Mouse (Mus musculus) lung, adult 2 months (tissue): ENCODE results near the gene March5. TPM values are rescaled to one million over a fixed set of nuclear protein-coding genes. Genes with fewer than 3 reads are reported as not detected.
A peak's percentile ranks its signal among the peaks of the same experiment; 100 is the strongest.

Experiments
- DNase-seq: peaks from one replicate; pipeline ENCODE4 v3.0.0; 2022
- H3K4me1 ChIP-seq: fragments of 200-500 bp; 2 replicates; pipeline ENCODE4 v1.6.1; 2011; ENCODE audit warnings: low read length; ENCODE audit not compliant: control insufficient read depth, insufficient read depth
- H3K4me3 ChIP-seq: fragments of 200-500 bp; replicated peaks from 2 replicates; pipeline ENCODE3; 2011; ENCODE audit warnings: low read depth, mild to moderate bottlenecking, control low read depth, low read length; ENCODE audit errors: extremely low read depth
- CTCF ChIP-seq: fragments of 200-500 bp; IDR thresholded peaks from 2 replicates; pipeline ENCODE4 v1.5.1; 2011; ENCODE audit warnings: mild to moderate bottlenecking, low read length, control low read depth; ENCODE audit not compliant: insufficient read depth
- POLR2A ChIP-seq: fragments of 200-500 bp; IDR thresholded peaks from 2 replicates; pipeline ENCODE4 v1.6.1; 2011; ENCODE audit warnings: low read depth, mild to moderate bottlenecking, control low read depth, low read length, borderline replicate concordance; ENCODE audit errors: extremely low read depth
- whole genome bisulfite sequencing: fragments of 180-500 bp; shearing (Covaris S2); methylation state at CpG from one replicate; pipeline ENCODE4 v1.1.7; 2018; 5-methylcytosine and 5-hydroxymethylcytosine counted together
- polyA plus RNA-seq: library from polyadenylated mRNA; depleted of rRNA; stranded (reverse); fragments of >200 nt; gene quantifications from 2 replicates; pipeline ENCODE4 v1.2.3, GENCODE M21; 2012; rRNA removed

The March5 gene
- polyA plus RNA-seq, result 26.6 and 28.8 TPM in 2 replicates

DNA sequence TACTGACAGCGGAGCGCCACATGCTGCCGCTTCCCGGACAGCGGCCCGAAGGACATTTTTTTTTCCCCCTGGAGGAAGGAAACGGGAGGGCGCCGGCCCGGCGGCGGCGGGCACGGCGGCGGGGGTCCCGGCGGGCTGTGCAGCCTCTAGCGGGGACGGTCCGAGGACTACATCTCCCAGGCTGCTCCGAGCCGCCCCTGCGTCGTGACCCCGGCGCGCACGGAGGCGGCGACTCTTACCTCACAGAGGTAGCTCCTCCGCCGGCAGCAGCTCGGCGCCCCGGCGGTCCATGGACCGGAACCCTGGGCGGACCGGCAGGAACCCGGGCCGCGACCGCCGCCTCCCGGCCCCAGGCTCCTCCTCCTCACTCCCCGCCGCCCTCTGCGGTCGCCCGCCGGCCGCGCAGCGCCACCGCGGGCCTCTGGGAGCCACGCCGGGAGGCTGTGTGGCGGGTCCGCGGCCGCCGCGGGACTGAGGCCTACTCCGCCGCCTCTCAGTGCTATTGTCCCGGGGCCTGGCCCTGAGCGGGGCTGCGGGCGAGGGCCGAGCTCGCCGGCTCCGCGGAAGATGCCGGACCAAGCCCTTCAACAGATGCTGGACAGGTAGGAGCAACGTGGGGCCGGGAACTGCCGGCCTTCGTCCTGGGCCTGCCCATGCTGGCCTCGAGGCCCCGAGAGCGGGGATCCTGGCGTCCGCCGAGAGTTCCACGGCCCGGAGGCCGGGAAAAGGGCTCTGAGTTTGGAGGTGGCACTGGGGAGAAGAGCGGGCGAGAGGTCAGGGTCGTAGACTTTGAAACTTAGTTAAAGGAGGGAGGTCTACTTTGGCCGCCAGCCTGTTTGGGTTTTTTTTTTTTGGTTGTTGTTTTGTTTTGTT, at the start of gene March5:
Gene March5 (plus strand): TSS at position 241 of the 873 bp plus-strand sequence.
- H3K4me1 ChIP-seq, result peaks cover 7% of the 10 kb centered on the region; the same call in 1 of the 2 replicates
- H3K4me3 ChIP-seq, result peak within 1 kb of the TSS; percentile 96
- no peak for TF ChIP-seq CTCF
- no peak for TF ChIP-seq POLR2A
- under 1% methylated on average over 94 of the region's 94 CpGs for WGBS
- DNase-seq, result peak; percentile 86

DNA sequence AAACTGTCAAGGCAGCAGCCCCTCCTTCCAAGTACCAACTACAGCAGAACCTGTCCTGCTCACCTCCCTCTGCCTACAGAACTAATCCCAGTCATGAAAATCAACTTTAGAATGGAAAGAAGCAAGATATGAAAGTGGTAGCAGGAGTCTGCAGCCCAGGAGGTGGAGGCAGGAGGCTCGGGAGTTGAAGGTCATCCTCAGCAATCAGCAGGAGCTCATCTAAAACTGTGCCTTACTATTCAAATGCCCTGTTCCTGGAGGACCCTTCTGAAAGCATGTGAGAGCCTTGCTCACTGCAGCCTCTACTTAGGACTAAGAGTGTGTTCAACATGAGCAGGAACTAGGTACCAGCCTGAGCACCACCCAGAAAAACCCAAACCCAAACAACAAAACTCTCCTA, 35.2 kb upstream of the March5 start:
- H3K4me3 ChIP-seq, result no peak overlapping the region
- WGBS, result 60% methylated on average over 1 of the region's 1 CpGs
- H3K4me1 ChIP-seq, result peaks cover 6% of the 10 kb centered on the region
- no peak for DNase-seq
- TF ChIP-seq CTCF, result no peak
- TF ChIP-seq POLR2A, result no peak

DNA sequence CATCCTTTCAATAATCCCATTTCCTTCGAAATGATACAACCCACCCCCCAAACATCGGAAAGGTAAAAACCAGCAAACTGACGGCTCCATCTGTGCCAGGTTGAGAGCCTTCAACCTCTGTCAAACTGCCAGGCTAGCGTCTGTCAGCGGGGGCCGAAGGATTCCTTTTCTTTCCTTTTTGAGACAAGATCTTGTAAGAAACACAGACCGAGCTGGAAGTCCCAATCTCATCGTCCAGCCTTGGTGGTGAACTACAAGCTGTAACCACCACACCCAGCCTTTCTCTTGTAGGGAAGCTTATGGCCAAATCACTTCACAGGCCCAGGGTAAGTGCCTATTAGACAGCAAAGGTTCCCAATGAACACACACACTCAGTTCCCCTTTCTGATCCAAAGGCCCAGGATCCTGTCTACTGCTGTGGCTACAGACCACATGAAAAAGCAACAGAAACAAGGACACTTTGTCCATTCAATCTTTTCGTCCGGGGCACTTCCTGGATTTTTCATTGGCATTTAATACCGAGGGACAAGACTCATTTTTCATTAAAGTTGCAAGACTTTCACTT, 34.7 kb upstream of the March5 start:
- H3K4me3 ChIP-seq, result peak overlapping the region; percentile 28
- no peak for TF ChIP-seq POLR2A
- no peak for TF ChIP-seq CTCF
- DNase-seq, result no peak
- peaks cover 6% of the 10 kb centered on the region for H3K4me1 ChIP-seq
- WGBS, result 81% methylated on average over 11 of the region's 11 CpGs

GRCm38 (mm10) chr19:37173331-37174115, 33.8 kb upstream of the March5 start:
- H3K4me3 ChIP-seq, result peak overlapping the region; percentile 51
- H3K4me1 ChIP-seq, result peaks cover 6% of the 10 kb centered on the region
- no peak for DNase-seq
- 43% methylated on average over 20 of the region's 20 CpGs for WGBS
- TF ChIP-seq CTCF (no peak), POLR2A (no peak)

DNA sequence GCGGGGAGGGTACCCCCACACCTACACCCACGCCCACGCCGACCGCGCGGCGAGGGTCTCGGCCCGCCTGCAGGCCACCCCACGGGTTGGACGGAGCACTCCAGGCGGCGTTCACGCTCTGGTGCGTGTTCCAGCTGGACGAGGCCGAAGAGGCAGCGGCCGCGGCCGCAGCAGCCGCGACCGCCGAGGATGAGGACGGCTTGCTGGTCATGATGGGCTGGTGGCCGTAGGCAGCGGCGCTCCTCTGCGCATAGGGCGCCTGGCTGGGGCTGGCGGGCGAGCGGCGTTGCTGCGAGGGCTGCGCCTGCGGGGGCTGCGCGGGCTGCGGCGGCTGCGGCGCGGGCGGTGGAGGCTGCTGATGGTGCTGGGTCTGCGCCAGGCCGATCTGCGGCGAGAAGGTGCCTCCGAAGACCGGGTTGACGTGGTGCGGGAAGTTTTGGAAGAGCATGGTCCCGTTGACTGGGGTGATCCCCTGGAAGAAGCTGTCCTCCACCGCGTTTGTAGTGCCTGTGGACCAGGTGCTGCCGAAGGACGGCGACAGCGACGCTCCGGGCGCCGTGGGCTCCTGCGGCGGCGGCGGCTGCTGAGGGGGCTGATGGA, 33.1 kb upstream of the March5 start:
- no peak for TF ChIP-seq CTCF
- TF ChIP-seq POLR2A, result no peak
- H3K4me3 ChIP-seq, result peak overlapping the region; percentile 51
- peaks cover 6% of the 10 kb centered on the region for H3K4me1 ChIP-seq
- DNase-seq, result peak; percentile 38
- WGBS, result 1% methylated on average over 70 of the region's 70 CpGs

DNA sequence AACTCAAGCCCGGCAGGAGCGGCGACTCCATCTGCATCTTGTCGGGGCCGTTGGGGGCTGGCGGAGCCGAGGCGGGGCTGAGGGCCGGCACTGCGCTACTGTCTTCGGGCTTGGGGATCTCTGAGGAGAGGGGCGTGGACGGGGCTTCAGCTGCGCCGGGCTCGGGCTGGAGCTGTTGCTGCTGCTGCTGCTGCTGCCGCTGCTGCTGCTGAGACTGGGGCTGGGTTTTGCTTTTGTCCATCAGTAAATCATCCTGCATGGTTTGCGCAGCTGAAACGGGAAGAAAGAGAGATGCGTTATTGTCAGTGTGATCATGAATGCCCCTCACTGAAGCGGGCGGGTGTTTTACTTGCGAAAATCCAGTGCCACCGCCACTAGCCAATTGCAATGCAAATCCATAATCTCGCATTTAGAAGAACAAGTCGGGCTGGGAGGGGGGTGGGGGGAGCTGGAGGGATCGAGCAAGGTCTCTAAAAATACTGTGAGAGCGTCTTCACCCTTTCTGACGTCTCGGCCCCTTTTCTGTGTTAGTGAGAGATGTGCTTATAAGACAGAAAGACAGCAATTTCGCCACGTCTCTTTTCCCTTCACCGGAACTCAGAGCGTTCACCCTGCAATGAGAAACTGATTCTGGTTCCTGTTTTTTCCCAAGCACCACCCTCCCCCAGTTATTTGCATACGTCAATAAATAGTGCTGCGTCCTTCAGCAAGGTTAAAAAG, 32.5 kb upstream of the March5 start:
- peak overlapping the region; percentile 51 for H3K4me3 ChIP-seq
- DNase-seq, result peak; percentile 67
- under 1% methylated on average over 36 of the region's 36 CpGs for WGBS
- peaks cover 6% of the 10 kb centered on the region for H3K4me1 ChIP-seq
- peak; percentile 26; the same call in 1 of the 2 replicates for TF ChIP-seq POLR2A
- no peak for TF ChIP-seq CTCF

DNA sequence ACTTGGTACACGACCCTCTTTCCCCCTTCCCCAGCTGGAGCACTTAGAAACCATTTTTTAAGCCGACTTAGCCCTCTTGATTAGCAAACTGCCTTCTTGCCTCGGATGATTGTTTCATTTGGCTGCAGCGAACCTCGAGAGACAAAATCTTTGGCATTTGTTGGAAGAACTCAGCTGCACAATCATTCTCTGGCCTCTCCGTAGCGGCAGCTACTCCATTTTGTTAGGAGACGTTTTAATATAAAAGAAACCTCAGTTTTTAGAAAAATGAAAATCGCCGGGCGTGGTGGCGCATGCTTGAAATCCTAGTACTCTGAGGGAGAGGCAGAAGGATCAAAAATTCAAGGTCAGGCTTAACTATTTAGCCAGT, 31.9 kb upstream of the March5 start:
- 1% methylated on average over 12 of the region's 12 CpGs for WGBS
- Histone ChIP-seq H3K4me1 (peaks cover 6% of the 10 kb centered on the region), H3K4me3 (peak overlapping the region; percentile 51)
- DNase-seq, result no peak
- TF ChIP-seq CTCF, result no peak
- TF ChIP-seq POLR2A, result no peak

- TF ChIP-seq CTCF, result no peak
- no peak for TF ChIP-seq POLR2A
- 12% methylated on average over 6 of the region's 6 CpGs for WGBS
- peak overlapping the region; percentile 51 for H3K4me3 ChIP-seq
- H3K4me1 ChIP-seq, result peaks cover 6% of the 10 kb centered on the region
- peak; percentile 15 for DNase-seq
Observed at GRCm38 (mm10) chr19:37175919-37176318, 31.4 kb upstream of the March5 start.

- no peak for DNase-seq
- WGBS, result 60% methylated on average over 4 of the region's 4 CpGs
- Histone ChIP-seq H3K4me1 (peaks cover 6% of the 10 kb centered on the region), H3K4me3 (no peak overlapping the region)
- TF ChIP-seq CTCF (no peak), POLR2A (no peak)
Observed at GRCm38 (mm10) chr19:37176879-37177462, 30.4 kb upstream of the March5 start.
